Mouse (Mus musculus) limb, embryonic 10.5 days (tissue): ENCODE data around the gene Fam161b. TPM values are rescaled to one million over a fixed set of nuclear protein-coding genes. Genes with fewer than 3 reads are reported as not detected.

Experiments
- DNase-seq: peaks from one replicate; pipeline ENCODE4 v3.0.0-alpha.2; 2017; ENCODE audit warnings: low spot score
- H3K27ac ChIP-seq: fragments of 300-500 bp; sonication (generic); 2 replicates; pipeline ENCODE4 v1.5.1; 2016; ENCODE audit warnings: mild to moderate bottlenecking
- H3K27me3 ChIP-seq: fragments of 300-500 bp; sonication (generic); 2 replicates; pipeline ENCODE4 v1.6.1; 2016; ENCODE audit warnings: low read depth, mild to moderate bottlenecking; ENCODE audit not compliant: poor library complexity, severe bottlenecking
- H3K36me3 ChIP-seq: fragments of 300-500 bp; sonication (generic); 2 replicates; pipeline ENCODE4 v1.6.1; 2016; ENCODE audit warnings: mild to moderate bottlenecking, moderate library complexity
- H3K4me1 ChIP-seq: fragments of 300-500 bp; sonication (generic); 2 replicates; pipeline ENCODE4 v1.6.1; 2016
- H3K4me3 ChIP-seq: fragments of 300-500 bp; sonication (generic); 2 replicates; pipeline ENCODE4 v1.5.1; 2016; ENCODE audit warnings: mild to moderate bottlenecking, moderate library complexity
- H3K9me3 ChIP-seq: fragments of 300-500 bp; sonication (generic); replicated peaks from 2 replicates; pipeline ENCODE4 v1.6.1; 2016; ENCODE audit warnings: mild to moderate bottlenecking
- WGBS: fragments of 180-500 bp; shearing (Covaris S2); methylation state at CpG from one replicate; pipeline ENCODE4 v1.1.7; 2016; 5-methylcytosine and 5-hydroxymethylcytosine counted together
- polyA plus RNA-seq: library from polyadenylated mRNA; unstranded; fragments of >200 nt; fragmentation: Nextera tagmentation; extraction: Ambion mirVana; gene quantifications from 2 replicates; pipeline ENCODE4 v1.2.1, GENCODE M21; 2016

The Fam161b gene
- polyA plus RNA-seq, result 3.7 TPM in 2 replicates

DNA sequence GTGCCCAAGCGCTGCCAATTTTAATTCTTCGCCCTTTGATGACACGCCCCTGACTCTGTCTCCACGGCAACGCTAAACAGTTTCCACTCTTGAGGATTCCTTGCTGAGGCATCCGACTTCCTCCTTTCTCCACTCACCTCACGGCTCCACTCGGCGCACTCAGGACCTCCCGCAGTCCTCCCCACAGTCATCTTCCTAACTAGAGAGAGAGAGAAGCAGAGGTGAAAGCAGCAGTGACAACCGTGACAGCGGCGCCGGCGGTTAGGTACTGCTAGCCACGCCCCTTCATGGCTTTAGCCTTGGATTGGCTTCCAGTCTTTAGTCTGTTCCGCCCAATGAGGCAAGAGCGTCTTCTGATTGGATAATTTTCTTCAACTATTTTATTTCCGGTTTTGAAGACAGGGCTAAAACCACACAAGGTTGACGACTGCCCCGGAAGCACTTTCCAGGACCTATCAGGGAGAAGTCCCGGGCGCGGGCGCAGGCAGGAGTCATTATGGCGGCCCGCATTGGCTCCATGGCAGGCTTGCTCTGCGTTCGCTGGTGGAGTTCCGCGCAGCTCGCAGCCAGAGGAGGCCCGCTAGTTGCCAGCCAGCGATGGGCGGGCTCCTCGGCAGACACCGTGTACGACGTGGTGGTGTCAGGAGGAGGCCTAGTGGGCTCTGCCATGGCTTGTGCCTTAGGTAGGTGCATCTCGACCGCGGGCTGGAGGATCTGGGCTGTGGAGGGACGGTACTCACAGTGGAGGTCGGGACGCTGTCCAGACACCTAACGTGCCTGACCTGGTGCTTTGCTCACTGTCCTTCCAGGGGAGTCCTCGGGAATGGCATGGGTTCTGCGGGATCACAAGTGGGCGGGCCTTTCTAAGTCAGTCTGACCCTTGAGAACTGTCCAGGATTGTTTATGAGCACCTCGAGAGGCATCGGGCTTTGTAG, at the start of gene Fam161b, which contains the start of gene Coq6:
TSS of gene Fam161b (minus strand) at position 279 of the 935 bp plus-strand sequence.
TSS of gene Coq6 (plus strand) at position 103 of the 935 bp plus-strand sequence.
- H3K4me3 ChIP-seq, result peak within 1 kb of the TSS; percentile 84
- WGBS, result 0% methylated on average over 51 of the region's 51 CpGs
- peaks cover 16% of the 10 kb centered on the region for H3K4me1 ChIP-seq
- H3K27me3 ChIP-seq, result no peaks in the 10 kb centered on the region
- peak within 1 kb of the TSS; percentile 81 for H3K27ac ChIP-seq
- peaks cover 1% of the 10 kb centered on the region for H3K36me3 ChIP-seq
- H3K9me3 ChIP-seq, result no peaks in the 10 kb centered on the region
- DNase-seq, result peak; percentile 90

- WGBS, result 2% methylated on average over 62 of the region's 63 CpGs
These were observed 47.3 kb upstream of the Fam161b start, which contains the start of the genes Entpd5 and Bbof1 for GRCm38 (mm10) chr12:84408819-84409507. Gene Entpd5 (minus strand): TSS chr12:84409029. Gene Bbof1 (plus strand): TSS chr12:84409071.

DNA sequence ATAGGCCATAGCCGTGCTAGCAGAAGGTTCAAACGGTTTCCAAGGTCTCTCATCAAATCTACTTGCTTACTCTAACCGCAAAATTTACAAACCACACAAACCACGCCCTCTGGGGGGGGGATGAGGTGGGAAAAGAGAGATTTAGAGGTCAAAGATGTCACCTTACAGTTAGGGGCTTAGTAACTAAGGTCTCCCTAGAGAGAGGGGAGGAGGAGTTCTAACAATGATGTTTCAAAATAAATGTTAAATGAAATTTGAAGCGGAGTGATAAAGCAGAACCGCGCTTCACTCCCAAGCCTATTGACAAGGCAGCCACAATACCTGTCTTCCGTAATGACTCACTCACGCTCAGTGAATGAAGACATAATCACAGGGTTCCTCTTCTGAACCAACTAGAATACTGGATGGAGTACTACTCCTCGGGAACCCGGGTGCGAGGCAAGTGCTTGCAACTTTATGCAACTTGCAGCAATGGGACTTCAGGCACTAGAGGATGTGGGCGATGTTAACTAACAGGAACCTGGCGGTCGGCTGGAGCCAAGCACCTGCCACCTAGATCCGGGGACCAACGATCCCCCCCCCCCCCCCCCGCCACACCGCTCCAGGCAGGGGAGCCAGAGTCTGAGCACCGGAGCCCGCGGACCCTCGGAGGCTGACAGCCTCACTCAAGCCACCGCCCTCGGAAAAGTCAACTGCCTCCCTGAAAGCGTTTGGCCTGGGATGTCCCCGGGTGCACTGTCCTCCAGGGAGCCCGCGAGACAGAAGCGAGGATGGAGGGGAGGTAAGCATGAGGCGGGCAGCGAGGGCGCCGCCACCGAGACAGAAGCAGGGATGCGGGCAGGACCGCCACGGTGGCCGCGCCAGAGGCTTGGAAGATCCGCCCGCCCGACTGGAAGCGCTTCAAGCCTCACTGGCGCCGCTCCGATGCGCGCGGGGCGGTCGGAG, 46.5 kb upstream of the Fam161b start:
- Histone ChIP-seq H3K4me3 (peak overlapping the region; percentile 86), H3K27ac (peak overlapping the region; percentile 87), H3K27me3 (peaks cover 8% of the 10 kb centered on the region; the same call in 1 of the 2 replicates), H3K36me3 (no peaks in the 10 kb centered on the region), H3K4me1 (peaks cover 20% of the 10 kb centered on the region), H3K9me3 (no peaks in the 10 kb centered on the region)
- DNase-seq, result no peak
- 2% methylated on average over 51 of the region's 52 CpGs for WGBS

More at GRCm38 (mm10) chr12:84408819-84409507, 47.3 kb upstream of the Fam161b start, which contains the start of the genes Entpd5 and Bbof1:
- no peaks in the 10 kb centered on the region for H3K9me3 ChIP-seq
- DNase-seq, result peak; percentile 89
- H3K36me3 ChIP-seq, result no peaks in the 10 kb centered on the region
- peaks cover 20% of the 10 kb centered on the region for H3K4me1 ChIP-seq
- H3K4me3 ChIP-seq, result peak within 1 kb of the TSS; percentile 86
- H3K27ac ChIP-seq, result peak within 1 kb of the TSS; percentile 87
- peaks cover 8% of the 10 kb centered on the region; the same call in 1 of the 2 replicates for H3K27me3 ChIP-seq

- Histone ChIP-seq H3K36me3 (no peaks in the 10 kb centered on the region), H3K27me3 (peaks cover 8% of the 10 kb centered on the region; the same call in 1 of the 2 replicates), H3K27ac (no peak overlapping the region), H3K4me3 (no peak overlapping the region), H3K4me1 (peaks cover 20% of the 10 kb centered on the region), H3K9me3 (no peaks in the 10 kb centered on the region)
- 57% methylated on average over 4 of the region's 4 CpGs for WGBS
- DNase-seq, result no peak
These were observed 45.6 kb upstream of the Fam161b start for GRCm38 (mm10) chr12:84407259-84407658.

DNA sequence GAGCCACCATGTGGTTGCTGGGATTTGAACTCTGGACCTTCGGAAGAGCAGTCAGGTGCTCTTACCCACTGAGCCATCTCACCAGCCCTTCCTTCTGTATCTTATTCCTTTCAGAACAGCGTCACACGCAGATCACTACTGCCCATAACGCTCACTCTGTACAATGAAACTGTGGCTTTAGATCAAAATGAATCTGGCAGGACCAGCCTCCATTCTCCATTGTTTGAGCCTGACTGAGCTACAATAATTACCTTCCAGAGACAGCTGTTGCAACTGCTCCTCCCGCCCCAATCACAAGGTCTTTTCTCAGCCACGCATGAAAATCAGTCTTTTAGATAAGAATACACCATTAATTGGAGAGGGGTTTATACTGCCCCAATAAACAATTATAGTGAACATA, 42.9 kb upstream of the Fam161b start:
- 91% methylated on average over 6 of the region's 6 CpGs for WGBS
- Histone ChIP-seq H3K27ac (no peak overlapping the region), H3K36me3 (no peaks in the 10 kb centered on the region), H3K4me1 (peaks cover 20% of the 10 kb centered on the region), H3K4me3 (no peak overlapping the region), H3K27me3 (0 out of 2 replicates have a peak, but pooled peaks cover 3% of the 10 kb centered on the region), H3K9me3 (no peaks in the 10 kb centered on the region)
- DNase-seq, result peak; percentile 20

DNA sequence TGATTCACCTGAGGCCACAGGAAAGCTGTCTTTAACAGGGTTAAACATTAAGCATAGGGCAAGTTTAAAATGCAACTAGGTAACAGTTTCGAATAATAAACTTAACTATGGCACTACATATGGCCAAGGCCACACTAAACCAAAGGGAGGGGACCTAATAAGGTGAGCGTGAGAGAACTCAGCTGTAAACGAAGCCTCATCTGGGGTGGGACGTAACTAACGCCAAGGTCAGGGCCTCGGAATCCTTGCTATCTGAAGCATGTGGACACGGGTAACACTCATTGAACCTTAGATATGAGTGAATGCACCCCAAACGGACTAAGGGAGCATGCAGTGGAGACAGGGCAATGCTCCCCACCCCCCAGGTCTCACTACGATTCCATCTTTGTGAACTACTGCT, 41.3 kb upstream of the Fam161b start:
- Histone ChIP-seq H3K4me3 (no peak overlapping the region), H3K36me3 (no peaks in the 10 kb centered on the region), H3K4me1 (peaks cover 6% of the 10 kb centered on the region), H3K9me3 (no peaks in the 10 kb centered on the region), H3K27me3 (0 out of 2 replicates have a peak, but pooled peaks cover 3% of the 10 kb centered on the region), H3K27ac (no peak overlapping the region)
- 78% methylated on average over 9 of the region's 9 CpGs for WGBS
- no peak for DNase-seq

- WGBS, result 69% methylated on average over 3 of the region's 3 CpGs
- Histone ChIP-seq H3K36me3 (no peaks in the 10 kb centered on the region), H3K4me1 (peaks cover 2% of the 10 kb centered on the region; the same call in 1 of the 2 replicates), H3K27me3 (no peaks in the 10 kb centered on the region), H3K27ac (no peak overlapping the region), H3K4me3 (no peak overlapping the region), H3K9me3 (no peaks in the 10 kb centered on the region)
- DNase-seq, result no peak
These were observed 39.0 kb upstream of the Fam161b start for GRCm38 (mm10) chr12:84400653-84401052.

DNA sequence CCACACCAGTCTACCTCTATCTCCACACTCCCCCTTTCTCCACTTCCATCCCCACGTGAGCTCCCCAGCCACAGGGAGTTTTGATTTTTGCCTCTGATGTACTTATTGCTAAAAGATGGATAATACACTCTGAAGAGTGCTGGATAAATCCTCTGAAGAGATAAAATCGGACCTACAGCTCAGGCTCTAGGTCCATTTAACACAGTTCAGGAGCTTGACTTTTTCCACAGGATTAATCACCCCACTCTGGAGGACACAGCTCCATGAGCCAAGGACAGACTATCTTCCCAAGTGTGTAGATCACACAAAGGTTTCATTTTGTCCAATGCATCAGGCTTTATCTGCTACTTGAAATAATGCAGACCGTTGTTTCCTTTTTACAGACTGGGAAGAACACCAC, 38.4 kb upstream of the Fam161b start:
- 87% methylated on average over 3 of the region's 3 CpGs for WGBS
- Histone ChIP-seq H3K4me1 (peaks cover 2% of the 10 kb centered on the region; the same call in 1 of the 2 replicates), H3K4me3 (no peak overlapping the region), H3K36me3 (no peaks in the 10 kb centered on the region), H3K27me3 (no peaks in the 10 kb centered on the region), H3K27ac (no peak overlapping the region), H3K9me3 (no peaks in the 10 kb centered on the region)
- DNase-seq, result no peak

DNA sequence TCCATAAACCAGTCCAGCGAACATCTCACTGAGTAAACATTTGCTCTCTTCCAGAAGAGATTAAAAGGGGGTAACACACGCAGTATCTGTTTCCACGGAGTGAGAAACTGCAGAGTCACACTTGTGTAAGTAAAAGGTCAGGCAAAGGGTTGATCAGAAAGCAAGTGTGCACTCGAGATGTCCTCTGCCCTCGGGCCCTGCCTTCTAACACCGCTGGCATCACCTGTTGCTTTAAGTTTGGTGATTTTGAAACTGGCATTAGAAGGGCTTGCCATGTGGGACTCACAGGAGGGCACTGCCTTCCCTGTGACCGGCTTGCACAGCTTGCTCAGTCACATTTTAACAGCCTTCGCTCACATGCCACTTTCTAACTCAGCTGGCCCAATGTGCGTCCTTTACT, 38.0 kb upstream of the Fam161b start:
- Histone ChIP-seq H3K4me1 (peaks cover 2% of the 10 kb centered on the region; the same call in 1 of the 2 replicates), H3K27ac (no peak overlapping the region), H3K9me3 (no peaks in the 10 kb centered on the region), H3K27me3 (no peaks in the 10 kb centered on the region), H3K4me3 (no peak overlapping the region), H3K36me3 (no peaks in the 10 kb centered on the region)
- WGBS, result 77% methylated on average over 9 of the region's 9 CpGs
- DNase-seq, result no peak

- Histone ChIP-seq H3K27me3 (no peaks in the 10 kb centered on the region), H3K27ac (no peak overlapping the region), H3K4me3 (no peak overlapping the region), H3K4me1 (peaks cover 2% of the 10 kb centered on the region; the same call in 1 of the 2 replicates), H3K9me3 (no peaks in the 10 kb centered on the region), H3K36me3 (no peaks in the 10 kb centered on the region)
- DNase-seq, result no peak
- WGBS, result 74% methylated on average over 9 of the region's 9 CpGs
These were observed 37.5 kb upstream of the Fam161b start for GRCm38 (mm10) chr12:84399135-84399534.

GRCm38 (mm10) chr12:84398629-84399028, 37.0 kb upstream of the Fam161b start:
- H3K27me3 ChIP-seq, result no peaks in the 10 kb centered on the region
- WGBS, result 86% methylated on average over 5 of the region's 5 CpGs
- DNase-seq, result no peak
- H3K36me3 ChIP-seq, result no peaks in the 10 kb centered on the region
- H3K4me3 ChIP-seq, result no peak overlapping the region
- no peak overlapping the region for H3K27ac ChIP-seq
- peaks cover 2% of the 10 kb centered on the region; the same call in 1 of the 2 replicates for H3K4me1 ChIP-seq
- no peaks in the 10 kb centered on the region for H3K9me3 ChIP-seq

DNA sequence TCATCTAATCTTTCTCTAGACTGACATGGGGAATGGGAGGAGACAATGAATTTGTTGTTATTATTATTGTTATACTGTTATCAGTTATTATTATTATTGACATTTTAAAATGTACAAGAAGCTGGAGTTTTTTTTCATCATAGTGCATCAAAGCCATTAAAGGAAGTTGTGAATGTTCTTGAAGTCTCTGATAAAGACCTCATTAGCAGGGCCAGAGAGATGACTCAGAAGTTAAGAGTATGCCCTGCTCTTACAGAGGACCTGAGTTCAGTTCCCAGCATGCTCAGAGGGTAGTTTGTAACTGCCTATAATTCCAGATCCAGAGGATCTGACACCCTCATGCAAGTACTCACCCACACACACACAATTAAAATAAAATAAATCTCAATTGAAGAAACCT, 36.1 kb upstream of the Fam161b start:
- no peak overlapping the region for H3K27ac ChIP-seq
- H3K36me3 ChIP-seq, result no peaks in the 10 kb centered on the region
- no peak overlapping the region for H3K4me3 ChIP-seq
- peaks cover 2% of the 10 kb centered on the region; the same call in 1 of the 2 replicates for H3K4me1 ChIP-seq
- DNase-seq, result no peak
- no peaks in the 10 kb centered on the region for H3K9me3 ChIP-seq
- no peaks in the 10 kb centered on the region for H3K27me3 ChIP-seq
